Mouse (Mus musculus) cerebellum, adult 2 months (tissue): ENCODE data around the gene Mmachc.

Experiments
- CTCF ChIP-seq: fragments of 200-500 bp; IDR thresholded peaks from 2 replicates; pipeline ENCODE4 v1.5.1; 2011; ENCODE audit warnings: low read depth, mild to moderate bottlenecking, control low read depth, low read length, moderate library complexity, borderline replicate concordance; ENCODE audit not compliant: insufficient read depth
- POLR2A ChIP-seq: fragments of 200-500 bp; IDR thresholded peaks from 2 replicates; pipeline ENCODE4 v1.6.1; 2011; ENCODE audit warnings: low read length, control low read depth, borderline replicate concordance; ENCODE audit not compliant: insufficient read depth

- TF ChIP-seq CTCF (no peak), POLR2A (no peak)
These were observed 48.7 kb downstream of the Mmachc start for GRCm38 (mm10) chr4:116659474-116659873.
